Mouse (Mus musculus): Measurements from ENCODE around the gene Sppl2c. TPM values are rescaled to one million over a fixed set of nuclear protein-coding genes. Genes with fewer than 3 reads are reported as not detected.

Gene Sppl2c
- total and polyA plus RNA-seq, 2 experiments from 2014 or later: 0.19 TPM; not detected in 1

DNA sequence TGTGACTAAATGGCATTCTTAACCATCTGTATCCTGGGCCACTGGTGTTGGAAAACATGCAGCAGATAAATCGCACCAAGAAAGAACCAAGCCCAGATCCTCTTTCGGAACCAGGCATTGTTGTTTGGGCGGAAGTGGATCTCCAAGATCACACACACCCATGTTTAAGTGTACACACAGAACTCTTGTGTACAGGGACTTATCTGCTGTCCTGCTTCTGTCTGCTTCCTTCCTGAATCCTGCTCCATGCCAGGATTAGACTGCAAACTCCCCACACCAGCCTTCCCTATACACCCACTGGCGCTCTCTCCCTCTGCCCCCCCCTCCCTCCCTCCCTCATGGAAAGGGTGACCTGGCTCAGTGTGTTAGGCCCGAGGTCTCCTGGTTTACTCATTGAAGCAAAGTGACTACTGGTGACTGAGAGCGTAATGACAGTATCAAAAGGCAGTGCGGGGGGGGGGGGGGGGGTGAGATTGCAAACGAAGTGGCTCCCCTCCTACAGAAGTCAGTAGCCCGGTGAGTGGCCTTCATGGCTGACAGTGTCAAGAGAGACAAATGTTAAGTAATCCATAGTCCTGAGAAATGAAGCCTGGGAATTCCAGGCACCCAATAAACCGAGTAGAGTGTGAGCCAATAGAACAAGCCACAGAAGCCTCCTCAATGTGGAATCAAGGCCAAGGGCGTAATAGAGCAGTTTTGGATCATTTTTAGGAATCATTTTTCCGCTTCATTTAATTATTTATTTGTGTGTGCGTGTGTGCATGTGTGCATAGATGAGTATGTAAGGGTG, 52.0 kb downstream of the Sppl2c start:
- Histone ChIP-seq H3K36me3 (ENCODE audit: insufficient read depth) (no peaks in the 10 kb centered on the region), H3K4me2 (ENCODE audit: low read depth) (no peak overlapping the region), H3K4me1 (ENCODE audit: insufficient read depth) (peaks cover 27% of the 10 kb centered on the region), H3K27me3 (ENCODE audit: insufficient read depth, low read length) (no peaks in the 10 kb centered on the region), H3K4me3 (ENCODE audit: low read depth, low read length) (no peak overlapping the region), H3K9me3 (ENCODE audit: low read length) (no peaks in the 10 kb centered on the region), H3K27ac (ENCODE audit: low read depth, low read length) (no peak overlapping the region), H3K9ac (no peak overlapping the region)
- no peak for TF ChIP-seq CTCF (IDR thresholded peaks at IDR 0.05; ENCODE audit: low read depth)
- no peak for DNase-seq
- ATAC-seq: no peak
- WGBS: 57% methylated on average over 13 of the region's 13 CpGs

Other genes starting within 250 kb of the Sppl2c start
- 106 and 134 TPM in 2 replicates for gene Nsf, start 232.3 kb upstream of the Sppl2c start, total RNA-seq (2014; rRNA removed)
- gene Nsf, start 232.3 kb upstream of the Sppl2c start, polyA plus RNA-seq (2015; fragmentation: Nextera tagmentation; extraction: Ambion mirVana): 121 and 184 TPM in 2 replicates
- 202 and 208 TPM in 2 replicates for gene Arf2, start 219.6 kb upstream of the Sppl2c start, total RNA-seq (2014; rRNA removed)
- 228 and 234 TPM in 2 replicates for gene Arf2, start 219.6 kb upstream of the Sppl2c start, polyA plus RNA-seq (2015; fragmentation: Nextera tagmentation; extraction: Ambion mirVana)
- gene Crhr1, start 53.5 kb upstream of the Sppl2c start, total RNA-seq (2014; rRNA removed): 16.7 and 23.3 TPM in 2 replicates
- gene Crhr1, start 53.5 kb upstream of the Sppl2c start, polyA plus RNA-seq (2015; fragmentation: Nextera tagmentation; extraction: Ambion mirVana): 6.4 and 6.9 TPM in 2 replicates
- 582 and 641 TPM in 2 replicates for gene Mapt, start 45.1 kb downstream of the Sppl2c start, total RNA-seq (2014; rRNA removed)
- gene Mapt, start 45.1 kb downstream of the Sppl2c start, polyA plus RNA-seq (2015; fragmentation: Nextera tagmentation; extraction: Ambion mirVana): 985 and 1,388 TPM in 2 replicates